25 mouse cellular contexts compared by ENCODE assay signal in genomic region chr13:111268992-111269391, GRCm38 (mm10). TPM values are rescaled to one million over a fixed set of nuclear protein-coding genes. Genes with fewer than 3 reads are reported as not detected.
A peak's percentile ranks its signal among the peaks of the same experiment; 100 is the strongest.
DNase-seq lines count a peak whose midpoint lies in the region; ATAC-seq and TF ChIP-seq lines count a peak whose summit lies in the region.
"Had no signal": no experiment of that assay in that cellular context is flagged by ENCODE, and none has a peak within 500 bp of the region (broad histone marks: within the 10 kb centered on the region; RNA-seq: fewer than 3 reads in every experiment).

No protein-coding gene starts in this region.

- no peaks in the 10 kb centered on the region for H3K27me3 ChIP-seq in heart, embryonic 10.5 days (ENCODE audit: insufficient read depth, poor library complexity, severe bottlenecking)
- H3K27me3 ChIP-seq in heart, embryonic 12.5 days (replicated peaks): no peaks in the 10 kb centered on the region
- no peaks in the 10 kb centered on the region for H3K27me3 ChIP-seq in lung, embryonic 14.5 days (ENCODE audit: insufficient read depth, low read length)
- H3K27me3 ChIP-seq in testis, adult 2 months (ENCODE audit: control insufficient read depth, insufficient read depth, low read length): no peaks in the 10 kb centered on the region
- H3K27me3 ChIP-seq in small intestine, adult 2 months (ENCODE audit: control insufficient read depth, insufficient read depth, low read length): no peaks in the 10 kb centered on the region
- H3K27me3 ChIP-seq: CH12.LX; heart, embryonic 13.5 days; hindbrain, embryonic 15.5 days; Patski had no signal

- TF ChIP-seq POLR2A in testis, adult 2 months (IDR thresholded peaks at IDR 0.05; ENCODE audit: control insufficient read depth, low read depth, low read length): no peak
- no peak for TF ChIP-seq POLR2A in small intestine, adult 2 months (IDR thresholded peaks at IDR 0.05; ENCODE audit: low read depth, low read length)

- peak; percentile 42 for DNase-seq in heart, embryonic 10.5 days (ENCODE audit: low spot score)
- no peak for DNase-seq in lung, embryonic 14.5 days
- DNase-seq in lung, postnatal 10 days: no peak
- DNase-seq in testis, postnatal 14 days (ENCODE audit: low spot score): no peak
- no peak for DNase-seq in cerebellum, adult 11 months
- DNase-seq: adrenal gland, postnatal 14 days; cerebellum, adult 8-10 months; cerebellum, postnatal 14 days; gastrocnemius, postnatal 36 days; heart, adult 18-20 months; heart, postnatal 36 days had no signal

- no peaks in the 10 kb centered on the region for H3K36me3 ChIP-seq in heart, embryonic 10.5 days
- no peaks in the 10 kb centered on the region for H3K36me3 ChIP-seq in heart, embryonic 12.5 days
- no peaks in the 10 kb centered on the region for H3K36me3 ChIP-seq in lung, embryonic 14.5 days (ENCODE audit: insufficient read depth)
- no peaks in the 10 kb centered on the region for H3K36me3 ChIP-seq in testis, adult 2 months (ENCODE audit: control insufficient read depth, insufficient read depth, low read length)
- no peaks in the 10 kb centered on the region for H3K36me3 ChIP-seq in small intestine, adult 2 months (ENCODE audit: control insufficient read depth, insufficient read depth, low read length)
- H3K36me3 ChIP-seq: forebrain, embryonic 10.5 days; heart, embryonic 13.5 days; hindbrain, embryonic 15.5 days had no signal

- no peak overlapping the region for H3K4me2 ChIP-seq in heart, embryonic 12.5 days
- H3K4me2 ChIP-seq in lung, embryonic 14.5 days: no peak overlapping the region
- H3K4me2 ChIP-seq: heart, embryonic 13.5 days; hindbrain, embryonic 15.5 days had no signal

- ATAC-seq in heart, embryonic 12.5 days (ENCODE audit: insufficient number of reproducible peaks, low FRiP score): no peak
- no peak for ATAC-seq in lung, embryonic 14.5 days (ENCODE audit: insufficient read depth)
- ATAC-seq: activated CD4-positive, CD25-positive, alpha-beta regulatory T cell, adult 4 months; forebrain, embryonic 14.5 days; Patski had no signal

- no peak overlapping the region for H3K9ac ChIP-seq in heart, embryonic 12.5 days
- no peak overlapping the region for H3K9ac ChIP-seq in lung, embryonic 14.5 days
- H3K9ac ChIP-seq: heart, embryonic 13.5 days; hindbrain, embryonic 15.5 days had no signal

- no peak for TF ChIP-seq CTCF in lung, embryonic 14.5 days (IDR thresholded peaks at IDR 0.05; ENCODE audit: low read depth)
- TF ChIP-seq CTCF in testis, adult 2 months (IDR thresholded peaks at IDR 0.05; ENCODE audit: control insufficient read depth, insufficient read depth, insufficient replicate concordance, low read depth, low read length): no peak
- no peak for TF ChIP-seq CTCF in small intestine, adult 2 months (IDR thresholded peaks at IDR 0.05; ENCODE audit: extremely low read depth, insufficient read length, insufficient replicate concordance, low read depth, low read length)

- 65% methylated on average over 5 of the region's 5 CpGs for WGBS in heart, embryonic 10.5 days
- WGBS in heart, embryonic 12.5 days: 64% methylated on average over 5 of the region's 5 CpGs
- WGBS in lung, embryonic 14.5 days: 63% methylated on average over 5 of the region's 5 CpGs
- 87% methylated on average over 5 of the region's 5 CpGs for WGBS in small intestine, adult 2 months

- H3K4me1 ChIP-seq in heart, embryonic 10.5 days: 0 out of 2 replicates have a peak, but pooled peaks cover 8% of the 10 kb centered on the region
- H3K4me1 ChIP-seq in heart, embryonic 12.5 days (replicated peaks): peaks cover 27% of the 10 kb centered on the region
- peaks cover 19% of the 10 kb centered on the region for H3K4me1 ChIP-seq in lung, embryonic 14.5 days (ENCODE audit: insufficient read depth)
- H3K4me1 ChIP-seq in testis, adult 2 months (ENCODE audit: control insufficient read depth, insufficient read depth, low read length): no peaks in the 10 kb centered on the region
- peaks cover 2% of the 10 kb centered on the region; the same call in 1 of the 2 replicates for H3K4me1 ChIP-seq in small intestine, adult 2 months (ENCODE audit: control insufficient read depth, insufficient read depth, insufficient read length, low read length)
- H3K4me1 ChIP-seq: hindbrain, embryonic 15.5 days had no signal

- H3K4me3 ChIP-seq in heart, embryonic 10.5 days: no peak overlapping the region
- no peak overlapping the region for H3K4me3 ChIP-seq in heart, embryonic 12.5 days
- no peak overlapping the region for H3K4me3 ChIP-seq in lung, embryonic 14.5 days (ENCODE audit: low read depth, low read length)
- no peak overlapping the region for H3K4me3 ChIP-seq in testis, adult 2 months (ENCODE audit: control insufficient read depth, low read depth, low read length)
- H3K4me3 ChIP-seq in small intestine, adult 2 months (ENCODE audit: low read depth, low read length): no peak overlapping the region
- H3K4me3 ChIP-seq: erythroblast, embryonic 14.5 days; forebrain, embryonic 10.5 days; heart, embryonic 13.5 days; hindbrain, embryonic 15.5 days had no signal

- peak overlapping the region; percentile 18; the same call in 1 of the 2 replicates for H3K27ac ChIP-seq in heart, embryonic 10.5 days
- H3K27ac ChIP-seq in heart, embryonic 12.5 days (ENCODE audit: poor library complexity, severe bottlenecking): no peak overlapping the region
- H3K27ac ChIP-seq in lung, embryonic 14.5 days (ENCODE audit: low read depth): peak overlapping the region; percentile 28; the same call in 1 of the 2 replicates
- 0 out of 2 replicates have a peak overlapping the region, but pooled peaks have one; percentile 13 for H3K27ac ChIP-seq in testis, adult 2 months (ENCODE audit: control insufficient read depth, insufficient read depth, low read depth, low read length)
- peak overlapping the region; percentile 49 for H3K27ac ChIP-seq in small intestine, adult 2 months (ENCODE audit: insufficient read depth, low read depth, low read length)
- H3K27ac ChIP-seq: forebrain, embryonic 10.5 days; heart, embryonic 13.5 days; hindbrain, embryonic 15.5 days had no signal

- no peaks in the 10 kb centered on the region for H3K9me3 ChIP-seq in heart, embryonic 10.5 days
- H3K9me3 ChIP-seq in heart, embryonic 12.5 days (replicated peaks): no peaks in the 10 kb centered on the region
- H3K9me3 ChIP-seq in lung, embryonic 14.5 days (ENCODE audit: low read depth, low read length): no peaks in the 10 kb centered on the region
- H3K9me3 ChIP-seq: forebrain, embryonic 10.5 days; heart, embryonic 13.5 days; hindbrain, embryonic 15.5 days had no signal

RNA-seq across cellular contexts. Expression of gene Actbl2, which starts 14.2 kb away (rescaled TPM):
- not detected in 2 replicates for polyA plus RNA-seq in heart, embryonic 10.5 days (2016; fragmentation: Nextera tagmentation; extraction: Ambion mirVana)
- polyA plus RNA-seq in heart, embryonic 12.5 days (2016; fragmentation: Nextera tagmentation; extraction: Ambion mirVana): not detected in 2 replicates
- not detected in 2 replicates for polyA plus RNA-seq in lung, embryonic 14.5 days (2014; fragmentation: Nextera tagmentation; extraction: Ambion mirVana)
- polyA plus RNA-seq in testis, adult 2 months (2012; rRNA removed): 0.05 TPM in 1 of 2 replicates, not detected in the other
- not detected in 2 replicates for polyA plus RNA-seq in small intestine, adult 2 months (2012; rRNA removed)
- polyA plus RNA-seq: embryonic facial prominence, embryonic 14.5 days; erythroblast, embryonic 14.5 days; forebrain, embryonic 10.5 days; forebrain, embryonic 14.5 days; heart, embryonic 13.5 days; heart, postnatal 0 days; hindbrain, embryonic 11.5 days; hindbrain, embryonic 15.5 days; Patski had no signal
